Mouse (Mus musculus): Measurements from ENCODE around the gene Stap2. TPM values are rescaled to one million over a fixed set of nuclear protein-coding genes. Genes with fewer than 3 reads are reported as not detected.

The Stap2 gene
- polyA plus RNA-seq, 1 experiment: 16.7 TPM

DNA sequence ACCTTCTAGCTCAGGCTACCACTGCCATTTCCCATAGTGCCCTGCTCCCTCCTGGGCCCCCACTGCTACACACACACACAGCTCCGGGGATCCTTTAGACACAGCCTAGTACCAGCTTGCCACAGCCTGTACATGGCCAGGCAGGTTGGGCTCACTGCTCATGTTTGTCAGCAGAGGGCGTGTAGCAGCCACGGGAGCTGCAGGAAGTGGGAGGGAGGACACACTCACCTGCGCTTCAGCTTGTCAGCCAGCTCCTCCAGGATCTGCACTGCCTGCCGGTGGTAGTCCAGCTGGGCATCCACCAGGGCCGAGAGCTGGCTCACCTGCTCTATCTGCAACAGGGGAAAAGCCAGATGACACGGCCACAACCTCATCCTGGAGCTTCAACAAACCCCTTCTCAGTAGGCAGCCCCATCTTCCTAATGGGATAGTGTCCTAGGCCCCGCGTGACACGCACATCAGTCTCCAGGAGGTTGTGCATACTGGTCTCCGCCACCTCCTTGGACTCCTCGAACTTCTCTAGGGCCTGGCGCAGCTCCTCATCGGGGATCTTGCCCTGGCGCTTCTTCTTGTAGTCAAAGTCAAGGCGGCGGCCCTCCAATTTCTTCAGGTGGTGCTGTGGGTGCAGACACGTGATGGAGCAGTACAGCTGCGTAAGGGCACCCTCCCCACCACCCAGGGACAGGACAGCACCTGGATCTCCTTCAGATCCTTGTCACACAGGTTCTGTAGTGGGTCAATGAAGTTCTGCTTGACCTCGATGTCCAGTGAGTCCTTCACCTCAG is 13.2 kb upstream of the Stap2 start:
- H3K36me3 ChIP-seq (ENCODE audit: control insufficient read depth, insufficient read depth, low read length, poor library complexity, severe bottlenecking): peaks cover 26% of the 10 kb centered on the region
- TF ChIP-seq CTCF (IDR thresholded peaks at IDR 0.05; ENCODE audit: low read depth, low read length) (peak; percentile 74), EP300 (IDR thresholded peaks at IDR 0.05; ENCODE audit: insufficient read depth, low read depth, low read length) (no peak)
- no peak overlapping the region for H3K27ac ChIP-seq (ENCODE audit: insufficient read depth, low read length)
- no peak overlapping the region for H3K4me3 ChIP-seq (ENCODE audit: low read depth, low read length)
- no peaks in the 10 kb centered on the region for H3K4me1 ChIP-seq (ENCODE audit: control insufficient read depth, insufficient read depth, low read length)
- no peaks in the 10 kb centered on the region for H3K9me3 ChIP-seq (replicated peaks; ENCODE audit: control insufficient read depth, insufficient read depth, low read length, poor library complexity, severe bottlenecking)
- H3K9ac ChIP-seq (ENCODE audit: low read depth, poor library complexity, severe bottlenecking): no peak overlapping the region
- no peaks in the 10 kb centered on the region for H3K27me3 ChIP-seq (ENCODE audit: control insufficient read depth, insufficient read depth, low read length, poor library complexity, severe bottlenecking)

DNA sequence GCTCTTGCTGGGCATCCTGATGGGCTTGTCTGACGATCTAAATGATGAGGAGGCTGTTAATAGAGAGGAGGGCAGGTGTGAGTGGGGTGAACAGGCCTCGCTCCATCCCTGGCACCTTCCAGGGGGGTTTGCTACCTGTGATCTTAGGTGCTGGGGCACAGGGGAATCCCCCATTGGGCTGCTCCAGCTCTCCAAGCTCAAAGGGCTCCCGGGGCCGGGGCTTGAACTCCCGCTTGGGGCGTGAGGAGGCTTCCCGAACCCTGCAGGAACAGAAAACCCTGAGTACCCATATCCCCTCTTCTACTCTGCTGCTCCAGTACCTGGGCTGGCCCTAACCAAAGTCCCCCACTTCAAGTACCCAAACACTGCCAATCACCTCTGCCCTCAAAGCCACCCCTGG is 12.5 kb upstream of the Stap2 start:
- H3K4me1 ChIP-seq (ENCODE audit: control insufficient read depth, insufficient read depth, low read length): no peaks in the 10 kb centered on the region
- no peak overlapping the region for H3K4me3 ChIP-seq (ENCODE audit: low read depth, low read length)
- no peaks in the 10 kb centered on the region for H3K27me3 ChIP-seq (ENCODE audit: control insufficient read depth, insufficient read depth, low read length, poor library complexity, severe bottlenecking)
- no peak overlapping the region for H3K27ac ChIP-seq (ENCODE audit: insufficient read depth, low read length)
- no peak overlapping the region for H3K9ac ChIP-seq (ENCODE audit: low read depth, poor library complexity, severe bottlenecking)
- no peak for TF ChIP-seq POLR2A (IDR thresholded peaks at IDR 0.05; ENCODE audit: insufficient read depth, low read length)
- TF ChIP-seq CTCF (IDR thresholded peaks at IDR 0.05; ENCODE audit: low read depth, low read length): no peak
- no peak for TF ChIP-seq EP300 (IDR thresholded peaks at IDR 0.05; ENCODE audit: insufficient read depth, low read depth, low read length)
- peaks cover 26% of the 10 kb centered on the region for H3K36me3 ChIP-seq (ENCODE audit: control insufficient read depth, insufficient read depth, low read length, poor library complexity, severe bottlenecking)
- no peaks in the 10 kb centered on the region for H3K9me3 ChIP-seq (replicated peaks; ENCODE audit: control insufficient read depth, insufficient read depth, low read length, poor library complexity, severe bottlenecking)

DNA sequence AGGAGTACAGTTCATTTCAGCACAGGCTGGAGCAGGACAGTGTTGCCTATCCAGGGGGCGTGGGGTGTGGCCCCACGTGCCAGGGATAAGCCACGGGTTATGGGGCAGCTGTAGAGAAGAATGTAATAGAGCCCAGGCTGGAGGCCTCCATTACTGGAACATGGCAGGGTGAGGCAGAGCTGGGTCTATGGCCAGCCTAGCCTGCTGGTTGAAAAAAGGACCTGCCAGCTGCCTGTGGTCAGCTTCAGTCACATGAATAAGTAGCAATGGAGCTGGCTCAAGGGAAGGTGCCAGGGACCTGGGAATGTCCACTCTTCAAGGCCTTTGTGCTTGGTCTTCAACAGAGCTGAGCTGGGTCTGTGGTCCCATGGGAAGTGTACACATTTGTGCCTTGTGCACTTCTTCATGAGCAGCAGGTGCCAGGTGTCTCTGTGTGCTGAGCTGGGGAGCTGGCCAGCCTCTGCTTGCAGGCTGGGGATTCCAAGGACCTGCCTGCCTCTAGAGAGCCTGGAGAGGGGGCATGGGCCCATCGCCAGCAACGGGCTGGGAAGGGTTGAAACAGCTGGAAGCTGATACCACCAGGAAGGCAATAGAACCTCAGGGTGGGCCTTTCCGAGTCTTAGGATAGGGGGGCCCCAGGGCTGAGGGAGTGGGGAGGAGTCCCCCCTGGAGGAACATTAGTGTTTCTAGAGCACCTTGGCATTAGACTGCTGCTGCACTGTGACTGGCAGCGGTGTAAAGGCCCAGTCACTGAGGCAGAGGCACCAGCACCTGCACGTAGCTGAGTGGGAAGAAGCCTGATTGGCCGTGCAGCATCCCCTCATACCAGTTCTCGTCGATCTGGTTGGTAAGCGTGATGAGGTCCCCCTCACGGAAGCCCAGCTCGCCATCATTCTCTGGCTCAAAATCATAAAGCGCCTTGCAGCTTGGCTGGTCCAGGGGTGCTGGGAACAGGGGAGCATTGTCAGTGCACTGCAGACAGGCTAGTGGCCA is 11.7 kb upstream of the Stap2 start:
- H3K9me3 ChIP-seq (replicated peaks; ENCODE audit: control insufficient read depth, insufficient read depth, low read length, poor library complexity, severe bottlenecking): no peaks in the 10 kb centered on the region
- no peak overlapping the region for H3K27ac ChIP-seq (ENCODE audit: insufficient read depth, low read length)
- TF ChIP-seq EP300 (IDR thresholded peaks at IDR 0.05; ENCODE audit: insufficient read depth, low read depth, low read length): no peak
- TF ChIP-seq CTCF (IDR thresholded peaks at IDR 0.05; ENCODE audit: low read depth, low read length): no peak
- no peak for TF ChIP-seq POLR2A (IDR thresholded peaks at IDR 0.05; ENCODE audit: insufficient read depth, low read length)
- no peak overlapping the region for H3K4me3 ChIP-seq (ENCODE audit: low read depth, low read length)
- H3K9ac ChIP-seq (ENCODE audit: low read depth, poor library complexity, severe bottlenecking): no peak overlapping the region
- no peaks in the 10 kb centered on the region for H3K27me3 ChIP-seq (ENCODE audit: control insufficient read depth, insufficient read depth, low read length, poor library complexity, severe bottlenecking)
- peaks cover 31% of the 10 kb centered on the region for H3K36me3 ChIP-seq (ENCODE audit: control insufficient read depth, insufficient read depth, low read length, poor library complexity, severe bottlenecking)
- H3K4me1 ChIP-seq (ENCODE audit: control insufficient read depth, insufficient read depth, low read length): no peaks in the 10 kb centered on the region

DNA sequence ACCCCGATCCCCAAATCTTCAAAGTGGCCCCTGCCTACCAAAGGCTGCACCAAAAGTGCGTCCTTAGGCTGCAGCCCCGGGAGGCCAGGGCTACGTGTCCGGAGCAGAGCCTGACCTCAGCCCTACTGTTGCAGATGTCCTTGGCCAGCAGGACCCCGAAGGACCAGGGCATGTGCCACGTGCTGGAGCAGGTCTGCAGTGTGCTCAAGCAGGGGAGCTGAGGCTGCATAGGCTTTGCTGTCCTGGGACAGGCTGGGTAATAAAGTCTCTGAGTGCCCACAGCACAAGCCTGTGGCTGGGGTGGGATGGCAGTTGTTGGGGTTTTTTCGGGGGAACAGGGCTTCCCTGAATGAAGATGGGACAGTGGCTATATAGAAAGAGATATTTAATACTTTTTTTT is 11.0 kb upstream of the Stap2 start:
- H3K9ac ChIP-seq (ENCODE audit: low read depth, poor library complexity, severe bottlenecking): no peak overlapping the region
- no peaks in the 10 kb centered on the region for H3K4me1 ChIP-seq (ENCODE audit: control insufficient read depth, insufficient read depth, low read length)
- peaks cover 37% of the 10 kb centered on the region for H3K36me3 ChIP-seq (ENCODE audit: control insufficient read depth, insufficient read depth, low read length, poor library complexity, severe bottlenecking)
- H3K4me3 ChIP-seq (ENCODE audit: low read depth, low read length): no peak overlapping the region
- H3K9me3 ChIP-seq (replicated peaks; ENCODE audit: control insufficient read depth, insufficient read depth, low read length, poor library complexity, severe bottlenecking): no peaks in the 10 kb centered on the region
- no peak overlapping the region for H3K27ac ChIP-seq (ENCODE audit: insufficient read depth, low read length)
- no peaks in the 10 kb centered on the region for H3K27me3 ChIP-seq (ENCODE audit: control insufficient read depth, insufficient read depth, low read length, poor library complexity, severe bottlenecking)
- TF ChIP-seq CTCF (IDR thresholded peaks at IDR 0.05; ENCODE audit: low read depth, low read length) (no peak), POLR2A (IDR thresholded peaks at IDR 0.05; ENCODE audit: insufficient read depth, low read length) (no peak), EP300 (IDR thresholded peaks at IDR 0.05; ENCODE audit: insufficient read depth, low read depth, low read length) (no peak)

DNA sequence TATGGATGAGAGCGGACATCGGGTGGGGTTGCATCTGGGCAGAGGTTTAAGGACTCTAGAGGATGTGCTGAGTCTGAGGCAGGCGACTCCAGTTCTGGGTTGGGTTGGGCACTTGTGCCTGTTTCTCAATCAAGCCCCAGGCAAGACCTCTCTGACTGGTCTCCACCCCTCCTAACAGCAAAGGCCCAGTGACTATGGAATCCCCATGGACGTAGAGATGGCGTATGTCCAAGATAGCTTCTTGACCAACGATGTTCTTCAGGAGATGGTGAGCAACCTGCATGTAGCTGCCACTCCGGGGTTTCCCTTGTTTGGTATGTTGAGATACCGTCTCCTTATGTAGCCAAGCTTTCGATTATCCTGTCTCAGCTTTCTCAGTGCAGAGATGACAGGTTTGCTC is 9.9 kb upstream of the Stap2 start:
- no peak for TF ChIP-seq POLR2A (IDR thresholded peaks at IDR 0.05; ENCODE audit: insufficient read depth, low read length)
- no peak for TF ChIP-seq CTCF (IDR thresholded peaks at IDR 0.05; ENCODE audit: low read depth, low read length)
- peaks cover 39% of the 10 kb centered on the region for H3K36me3 ChIP-seq (ENCODE audit: control insufficient read depth, insufficient read depth, low read length, poor library complexity, severe bottlenecking)
- no peak overlapping the region for H3K4me3 ChIP-seq (ENCODE audit: low read depth, low read length)
- peaks cover 1% of the 10 kb centered on the region for H3K4me1 ChIP-seq (ENCODE audit: control insufficient read depth, insufficient read depth, low read length)
- no peaks in the 10 kb centered on the region for H3K9me3 ChIP-seq (replicated peaks; ENCODE audit: control insufficient read depth, insufficient read depth, low read length, poor library complexity, severe bottlenecking)
- no peak overlapping the region for H3K27ac ChIP-seq (ENCODE audit: insufficient read depth, low read length)
- no peak overlapping the region for H3K9ac ChIP-seq (ENCODE audit: low read depth, poor library complexity, severe bottlenecking)
- H3K27me3 ChIP-seq (ENCODE audit: control insufficient read depth, insufficient read depth, low read length, poor library complexity, severe bottlenecking): no peaks in the 10 kb centered on the region

DNA sequence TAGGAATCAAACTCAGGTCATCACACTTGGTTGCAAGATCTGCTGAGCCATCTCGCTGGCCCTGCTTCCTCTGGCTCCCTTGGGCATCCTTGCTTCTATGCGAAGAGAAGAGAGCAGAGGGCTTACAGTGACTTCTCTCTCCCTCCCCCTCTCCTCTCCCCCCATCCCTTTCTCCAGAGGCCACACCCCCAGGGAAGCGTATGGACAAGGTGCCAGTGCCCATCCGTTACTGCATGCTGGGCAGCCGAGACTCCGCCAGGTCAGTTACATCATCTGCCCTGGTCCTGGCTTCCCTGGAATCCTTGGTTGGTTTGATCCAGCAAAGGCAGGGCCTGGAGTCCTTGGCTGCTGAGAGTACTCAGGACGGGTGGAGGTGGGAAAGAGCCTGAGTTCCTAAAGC is 6.1 kb upstream of the Stap2 start:
- Histone ChIP-seq H3K4me3 (ENCODE audit: low read depth, low read length) (no peak overlapping the region), H3K36me3 (ENCODE audit: control insufficient read depth, insufficient read depth, low read length, poor library complexity, severe bottlenecking) (peaks cover 29% of the 10 kb centered on the region), H3K27ac (ENCODE audit: insufficient read depth, low read length) (no peak overlapping the region), H3K9me3 (replicated peaks; ENCODE audit: control insufficient read depth, insufficient read depth, low read length, poor library complexity, severe bottlenecking) (no peaks in the 10 kb centered on the region), H3K27me3 (ENCODE audit: control insufficient read depth, insufficient read depth, low read length, poor library complexity, severe bottlenecking) (no peaks in the 10 kb centered on the region), H3K4me1 (ENCODE audit: control insufficient read depth, insufficient read depth, low read length) (peaks cover 6% of the 10 kb centered on the region), H3K9ac (ENCODE audit: low read depth, poor library complexity, severe bottlenecking) (no peak overlapping the region)
- no peak for TF ChIP-seq EP300 (IDR thresholded peaks at IDR 0.05; ENCODE audit: insufficient read depth, low read depth, low read length)
- TF ChIP-seq CTCF (IDR thresholded peaks at IDR 0.05; ENCODE audit: low read depth, low read length): no peak
- TF ChIP-seq POLR2A (IDR thresholded peaks at IDR 0.05; ENCODE audit: insufficient read depth, low read length): no peak

Data from ES-Bruce4 (cell line).